Mouse (Mus musculus): Measurements from ENCODE around the gene Ncan.

Ncan gene

GRCm38 (mm10) chr8:70120667-70121066 lies at the start of gene Ncan:
TSS of gene Ncan (minus strand) at chr8:70120873.
- DNase-seq (ENCODE audit: low read depth), result no peak

DNA sequence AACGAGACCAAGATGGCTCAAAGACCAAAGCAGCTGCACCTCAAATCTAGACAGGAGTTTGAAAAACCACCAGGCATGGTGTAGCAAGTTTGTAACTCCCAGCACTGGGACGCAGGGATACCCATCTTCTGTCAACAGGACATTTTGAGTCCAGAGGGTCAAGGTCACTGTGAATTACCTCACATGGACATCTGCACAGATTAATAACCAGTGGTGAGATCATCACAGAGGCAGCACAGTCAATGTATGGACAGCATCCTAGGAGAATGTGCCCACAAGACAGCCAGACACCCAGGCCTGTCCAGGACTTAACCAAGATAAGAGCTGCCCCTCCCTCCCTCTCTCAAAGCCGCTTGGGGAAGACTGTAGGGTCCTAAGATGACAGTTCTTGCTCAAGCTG lies 49.4 kb upstream of the Ncan start:
- no peak for DNase-seq (ENCODE audit: low read depth)

GRCm38 (mm10) chr8:70166504-70167110 lies 45.9 kb upstream of the Ncan start:
- DNase-seq (ENCODE audit: low read depth), result peak; percentile 51

GRCm38 (mm10) chr8:70163316-70163715 lies 42.6 kb upstream of the Ncan start:
- DNase-seq (ENCODE audit: low read depth), result no peak

- DNase-seq (ENCODE audit: low read depth), result no peak
Observed at GRCm38 (mm10) chr8:70160015-70160414, 39.3 kb upstream of the Ncan start.

GRCm38 (mm10) chr8:70159211-70159610 lies 38.5 kb upstream of the Ncan start:
- no peak for DNase-seq (ENCODE audit: low read depth)

- no peak for DNase-seq (ENCODE audit: low read depth)
Observed at GRCm38 (mm10) chr8:70158069-70158853, 37.6 kb upstream of the Ncan start.

GRCm38 (mm10) chr8:70157240-70157800 lies 36.6 kb upstream of the Ncan start:
- no peak for DNase-seq (ENCODE audit: low read depth)

DNA sequence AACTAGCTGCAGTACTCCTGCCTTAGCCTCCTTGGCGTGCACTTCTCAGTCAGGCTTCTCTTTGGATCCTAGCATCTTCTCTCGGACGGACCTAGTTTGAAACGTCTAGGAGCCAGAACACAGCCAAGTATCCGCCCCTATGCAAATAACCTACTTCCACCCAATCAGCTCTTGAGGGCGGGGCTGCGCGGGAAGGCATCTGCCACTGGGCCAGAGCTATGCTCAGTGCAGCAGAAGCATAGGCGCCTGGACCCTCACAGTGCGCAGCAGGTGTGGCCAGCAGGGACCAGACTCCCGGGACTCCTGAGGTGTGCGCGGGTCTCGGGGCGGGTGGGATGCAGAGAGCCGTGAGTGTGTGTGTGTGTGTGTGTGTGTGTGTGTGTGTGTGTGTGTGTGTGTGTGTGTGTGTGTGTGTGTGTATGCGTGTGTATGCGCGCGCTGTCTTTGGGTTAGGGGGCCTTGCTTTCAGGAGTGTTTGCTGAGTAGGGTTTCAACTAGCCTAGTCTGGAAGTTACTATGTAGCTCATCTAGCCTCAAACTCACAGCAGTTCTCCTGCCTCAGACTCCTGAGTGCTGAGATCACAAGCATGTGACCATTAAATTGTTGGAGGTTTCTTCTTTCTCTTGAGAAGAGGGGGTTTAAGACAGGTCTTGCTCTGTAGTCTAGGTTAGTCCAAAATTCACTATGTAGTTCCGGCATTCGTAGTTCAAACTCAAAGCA lies 32.0 kb upstream of the Ncan start:
- DNase-seq (ENCODE audit: low read depth), result peak; percentile 84

DNA sequence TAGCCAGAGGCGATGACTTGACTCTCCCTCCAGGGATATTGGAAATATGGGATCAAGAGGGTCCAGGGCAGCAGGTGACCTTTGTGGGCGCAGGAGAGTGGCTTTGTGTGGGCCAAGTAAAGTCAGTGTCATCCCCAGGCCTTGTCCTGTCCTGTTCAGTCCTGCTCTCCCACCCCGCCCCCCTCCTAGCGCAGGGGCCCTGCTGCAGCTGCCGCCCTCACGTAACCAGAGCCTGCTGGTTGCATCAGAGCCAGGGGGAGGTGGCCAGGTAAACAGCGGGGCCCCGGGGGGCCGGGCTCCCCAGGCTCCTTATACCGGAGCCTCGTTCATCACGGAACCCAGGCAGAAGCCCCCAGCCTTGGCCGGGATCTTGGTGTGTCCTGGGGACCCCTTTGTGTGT lies 29.5 kb upstream of the Ncan start:
- DNase-seq (ENCODE audit: low read depth), result no peak

- DNase-seq (ENCODE audit: low read depth), result no peak
Observed at GRCm38 (mm10) chr8:70147678-70148607, 27.3 kb upstream of the Ncan start.

DNA sequence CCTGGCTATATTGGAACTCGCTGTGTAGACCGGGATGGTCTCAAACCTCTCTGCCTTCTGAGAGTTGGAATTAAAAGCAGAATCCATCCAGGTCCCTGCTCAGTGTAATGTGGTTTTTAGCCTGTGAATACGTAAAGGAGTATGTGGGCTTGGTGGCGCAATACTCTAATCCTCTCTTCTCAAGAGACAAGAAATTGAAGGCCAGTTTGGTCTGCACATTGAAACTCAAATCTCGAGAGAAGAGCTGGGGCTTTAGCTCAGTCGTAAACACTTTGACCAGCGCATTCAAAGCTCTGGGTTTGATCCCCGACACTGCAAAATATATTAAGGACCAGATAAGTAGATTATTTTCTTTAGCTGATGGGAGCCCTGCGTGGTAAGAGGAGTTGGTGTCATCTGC lies 19.3 kb upstream of the Ncan start:
- DNase-seq (ENCODE audit: low read depth), result no peak

DNA sequence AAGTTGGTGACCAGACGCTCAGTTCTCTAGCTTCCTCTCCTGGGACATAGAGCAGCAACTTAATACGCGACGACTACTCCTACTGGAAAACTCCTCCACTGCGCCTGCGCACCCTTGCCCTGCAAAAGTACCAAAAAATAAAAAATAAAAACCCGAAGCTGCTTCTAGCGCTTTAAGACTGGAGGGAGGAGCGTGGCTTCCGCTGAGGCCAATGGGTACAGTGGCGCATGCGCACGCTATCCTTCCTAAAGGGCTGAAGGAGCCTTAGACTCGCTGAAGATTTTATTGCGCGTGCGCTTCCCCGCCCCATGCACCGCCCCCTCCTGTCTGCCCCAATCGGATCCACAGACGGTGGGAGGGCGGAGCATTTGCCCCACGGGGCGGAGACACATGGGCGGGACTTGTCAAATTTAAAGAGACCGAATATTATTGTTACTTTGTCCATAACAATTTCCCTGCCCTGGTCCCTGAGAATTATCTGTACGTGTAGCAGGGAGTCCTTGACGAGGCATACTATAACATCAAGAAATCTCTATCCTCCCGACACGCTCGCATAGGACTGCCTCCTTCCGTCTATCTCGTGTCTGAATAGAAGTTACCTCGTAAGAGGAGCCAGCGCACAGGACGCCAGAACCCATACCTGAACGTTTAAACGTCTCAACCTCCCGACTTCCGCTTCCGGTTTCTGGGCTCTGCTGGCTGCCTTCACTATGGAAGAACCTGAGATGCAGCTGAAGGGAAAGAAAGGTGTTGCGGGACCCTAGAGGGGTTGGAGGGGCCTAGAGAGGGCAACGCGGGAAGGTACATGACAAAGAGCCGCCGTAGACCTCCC lies 18.6 kb upstream of the Ncan start, which contains the start of the genes Rfxank, Borcs8 and Mef2b:
TSS of gene Rfxank (minus strand) at position 129 of the 832 bp plus-strand sequence.
TSS of gene Borcs8 (plus strand) at position 474 of the 832 bp plus-strand sequence.
TSS of gene Mef2b (plus strand) at position 686 of the 832 bp plus-strand sequence.
- DNase-seq (ENCODE audit: low read depth), result peak; percentile 100

- no peak for DNase-seq (ENCODE audit: low read depth)
Observed at GRCm38 (mm10) chr8:70137890-70138289, 17.2 kb upstream of the Ncan start.

- DNase-seq (ENCODE audit: low read depth), result no peak
Observed at GRCm38 (mm10) chr8:70136591-70136990, 15.9 kb upstream of the Ncan start.

- DNase-seq (ENCODE audit: low read depth), result no peak
Observed at GRCm38 (mm10) chr8:70134931-70135330, 14.3 kb upstream of the Ncan start.

- no peak for DNase-seq (ENCODE audit: low read depth)
Observed at GRCm38 (mm10) chr8:70134086-70134485, 13.4 kb upstream of the Ncan start.

DNA sequence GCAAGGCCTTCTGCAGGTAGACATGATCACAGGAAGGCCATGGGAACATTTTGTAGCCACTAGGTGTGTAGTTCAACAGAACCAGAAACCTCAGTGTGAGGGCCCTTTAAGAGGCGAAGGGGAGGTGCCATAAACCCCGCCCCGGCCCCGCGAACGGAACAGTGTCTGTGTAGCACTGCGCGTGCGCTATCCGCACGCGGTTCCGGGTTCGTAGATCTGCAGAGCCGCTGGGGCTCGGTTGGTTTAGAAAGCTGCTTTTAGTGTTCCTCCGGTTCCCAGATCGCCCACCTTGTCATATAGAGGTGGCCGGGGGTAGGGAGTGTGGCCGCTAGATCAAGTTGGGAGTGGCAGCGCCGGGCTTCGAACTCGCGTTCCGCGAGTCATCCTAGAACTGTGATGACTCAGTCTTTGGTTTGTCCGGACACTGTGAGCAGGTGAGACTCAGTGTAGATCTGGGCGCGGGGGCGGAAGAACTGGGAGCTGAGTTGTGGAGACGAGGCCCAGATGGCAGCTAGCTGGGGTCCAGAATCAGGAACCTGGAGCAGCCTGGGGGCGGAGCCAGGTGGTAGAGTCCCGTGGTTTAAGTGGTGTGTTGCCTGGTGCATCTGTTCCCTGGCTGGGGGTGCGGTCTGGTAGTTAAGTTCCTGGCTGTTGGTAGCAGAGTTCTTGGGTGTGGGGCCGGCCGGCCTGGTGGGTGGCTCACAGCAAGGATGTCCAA lies 10.7 kb upstream of the Ncan start, which contains the start of gene Nr2c2ap:
TSS of gene Nr2c2ap (plus strand) at position 168 of the 718 bp plus-strand sequence.
- DNase-seq (ENCODE audit: low read depth), result peak; percentile 84

DNA sequence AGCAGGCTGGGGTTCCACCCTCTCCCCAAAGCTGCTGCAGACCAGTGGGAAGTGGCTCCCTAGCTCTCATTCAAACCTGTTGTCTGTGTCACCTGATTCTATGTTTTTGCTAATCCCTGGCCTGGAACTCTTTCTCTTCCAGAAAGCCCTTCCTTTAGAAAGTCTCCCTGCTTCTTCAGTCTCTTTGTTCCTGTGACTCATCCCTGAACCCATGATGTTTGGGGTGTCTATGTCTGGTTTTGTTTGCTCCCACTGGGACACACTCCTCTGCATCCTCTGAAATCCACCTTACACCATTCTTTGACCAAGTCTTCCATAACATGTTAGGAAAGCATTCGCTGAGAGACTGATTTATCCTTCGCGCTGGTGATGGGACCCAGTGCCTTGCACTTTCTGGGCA lies 9.4 kb upstream of the Ncan start:
- DNase-seq (ENCODE audit: low read depth), result no peak

Data from c-Kit-positive CD71-positive TER-119-negative erythroid progenitor cells, embryonic 14.5 days (primary cell).